Mouse (Mus musculus) lung, adult 2 months (tissue): ENCODE measurements around the gene Clcn3. TPM values are rescaled to one million over a fixed set of nuclear protein-coding genes. Genes with fewer than 3 reads are reported as not detected.
A peak's percentile ranks its signal among the peaks of the same experiment; 100 is the strongest.
"Not testable (repeated sequence)": the region's sequence is repeated elsewhere in the genome, so short reads cannot be mapped to it uniquely, and the experiment has no call there.

Source experiments
- DNase-seq: peaks from one replicate; pipeline ENCODE4 v3.0.0; 2022
- H3K4me1 ChIP-seq: fragments of 200-500 bp; 2 replicates; pipeline ENCODE4 v1.6.1; 2011; ENCODE audit warnings: low read length; ENCODE audit not compliant: control insufficient read depth, insufficient read depth
- H3K4me3 ChIP-seq: fragments of 200-500 bp; replicated peaks from 2 replicates; pipeline ENCODE3; 2011; ENCODE audit warnings: low read depth, mild to moderate bottlenecking, control low read depth, low read length; ENCODE audit errors: extremely low read depth
- CTCF ChIP-seq: fragments of 200-500 bp; IDR thresholded peaks from 2 replicates; pipeline ENCODE4 v1.5.1; 2011; ENCODE audit warnings: mild to moderate bottlenecking, low read length, control low read depth; ENCODE audit not compliant: insufficient read depth
- POLR2A ChIP-seq: fragments of 200-500 bp; IDR thresholded peaks from 2 replicates; pipeline ENCODE4 v1.6.1; 2011; ENCODE audit warnings: low read depth, mild to moderate bottlenecking, control low read depth, low read length, borderline replicate concordance; ENCODE audit errors: extremely low read depth
- WGBS: fragments of 180-500 bp; shearing (Covaris S2); methylation state at CpG from one replicate; pipeline ENCODE4 v1.1.7; 2018; 5-methylcytosine and 5-hydroxymethylcytosine counted together
- polyA plus RNA-seq: library from polyadenylated mRNA; depleted of rRNA; stranded (reverse); fragments of >200 nt; gene quantifications from 2 replicates; pipeline ENCODE4 v1.2.3, GENCODE M21; 2012; rRNA removed

Gene Clcn3
- 9.3 and 13.7 TPM in 2 replicates for polyA plus RNA-seq

- peak within 1 kb of the TSS; percentile 97 for H3K4me3 ChIP-seq
- peak; percentile 97 for DNase-seq
- WGBS: under 1% methylated on average over 101 of the region's 101 CpGs
- TF ChIP-seq POLR2A (0 out of 2 replicates have a peak, but pooled peaks have one; percentile 79), CTCF (no peak)
- H3K4me1 ChIP-seq: peaks cover 4% of the 10 kb centered on the region
Observed at GRCm38 (mm10) chr8:60982701-60983687, at the start of gene Clcn3. TSS of gene Clcn3 (minus strand) at chr8:60983300.

GRCm38 (mm10) chr8:60996468-60996867 is 13.4 kb upstream of the Clcn3 start:
- WGBS: 68% methylated on average over 3 of the region's 3 CpGs
- no peak for DNase-seq
- TF ChIP-seq CTCF: no peak
- TF ChIP-seq POLR2A: no peak

GRCm38 (mm10) chr8:60993639-60993986 is 10.5 kb upstream of the Clcn3 start:
- H3K4me1 ChIP-seq: no peaks in the 10 kb centered on the region
- no peak for DNase-seq
- WGBS: 2% methylated on average over 12 of the region's 12 CpGs
- no peak for TF ChIP-seq CTCF
- no peak for TF ChIP-seq POLR2A
- H3K4me3 ChIP-seq: peak overlapping the region; percentile 78

More at GRCm38 (mm10) chr8:60996468-60996867, 13.4 kb upstream of the Clcn3 start:
- no peak overlapping the region for H3K4me3 ChIP-seq
- no peaks in the 10 kb centered on the region for H3K4me1 ChIP-seq

GRCm38 (mm10) chr8:60992910-60993638 is 10.0 kb upstream of the Clcn3 start, which contains the start of gene Nek1:
TSS of gene Nek1 (plus strand) at chr8:60993195.
- Histone ChIP-seq H3K4me1 (no peaks in the 10 kb centered on the region), H3K4me3 (peak within 1 kb of the TSS; percentile 94)
- TF ChIP-seq POLR2A: peak; percentile 88; the same call in 1 of the 2 replicates
- TF ChIP-seq CTCF: no peak
- 1% methylated on average over 57 of the region's 57 CpGs for WGBS
- DNase-seq: peak; percentile 98

GRCm38 (mm10) chr8:60992561-60992909 is 9.4 kb upstream of the Clcn3 start:
- H3K4me1 ChIP-seq: no peaks in the 10 kb centered on the region
- H3K4me3 ChIP-seq: peak overlapping the region; percentile 94
- TF ChIP-seq POLR2A: no peak
- no peak for TF ChIP-seq CTCF
- DNase-seq: no peak
- 1% methylated on average over 16 of the region's 16 CpGs for WGBS

- not testable (repeated sequence) for DNase-seq, H3K4me3 ChIP-seq, H3K4me1 ChIP-seq
- WGBS: 85% methylated on average over 17 of the region's 17 CpGs
Observed at GRCm38 (mm10) chr8:60984260-60985010, 1.3 kb upstream of the Clcn3 start.

- Histone ChIP-seq H3K4me3 (peak overlapping the region; percentile 97), H3K4me1 (peaks cover 4% of the 10 kb centered on the region)
- WGBS: 4% methylated on average over 9 of the region's 9 CpGs
- peak; percentile 62 for DNase-seq
- TF ChIP-seq CTCF (peak; percentile 62), POLR2A (no peak)
Observed at GRCm38 (mm10) chr8:60983688-60984079, 584 bp upstream of the Clcn3 start.

- Histone ChIP-seq H3K4me3 (no peak overlapping the region), H3K4me1 (peaks cover 4% of the 10 kb centered on the region)
- no peak for DNase-seq
- 21% methylated on average over 1 of the region's 1 CpGs for WGBS
- TF ChIP-seq CTCF (no peak), POLR2A (no peak)
Observed at GRCm38 (mm10) chr8:60981388-60981787, 1.7 kb downstream of the Clcn3 start.

- whole genome bisulfite sequencing: 62% methylated on average over 5 of the region's 5 CpGs
- TF ChIP-seq POLR2A: no peak
- TF ChIP-seq CTCF: no peak
- DNase-seq: no peak
Observed at GRCm38 (mm10) chr8:60978496-60978895, 4.6 kb downstream of the Clcn3 start.

More at GRCm38 (mm10) chr8:60978496-60978895, 4.6 kb downstream of the Clcn3 start:
- Histone ChIP-seq H3K4me1 (peaks cover 4% of the 10 kb centered on the region), H3K4me3 (no peak overlapping the region)
